Mouse (Mus musculus) bone marrow macrophage, adult 2 months (primary cell): Measurements from ENCODE around the gene Mis18a.

Experiments
- CTCF ChIP-seq: IDR thresholded peaks from 2 replicates; pipeline ENCODE4 v1.5.1; 2012; ENCODE audit warnings: low read depth, mild to moderate bottlenecking, low read length, moderate library complexity
- POLR2A ChIP-seq: IDR thresholded peaks from 2 replicates; pipeline ENCODE4 v1.6.1; 2012; ENCODE audit warnings: mild to moderate bottlenecking, low read depth, low read length, borderline replicate concordance

DNA sequence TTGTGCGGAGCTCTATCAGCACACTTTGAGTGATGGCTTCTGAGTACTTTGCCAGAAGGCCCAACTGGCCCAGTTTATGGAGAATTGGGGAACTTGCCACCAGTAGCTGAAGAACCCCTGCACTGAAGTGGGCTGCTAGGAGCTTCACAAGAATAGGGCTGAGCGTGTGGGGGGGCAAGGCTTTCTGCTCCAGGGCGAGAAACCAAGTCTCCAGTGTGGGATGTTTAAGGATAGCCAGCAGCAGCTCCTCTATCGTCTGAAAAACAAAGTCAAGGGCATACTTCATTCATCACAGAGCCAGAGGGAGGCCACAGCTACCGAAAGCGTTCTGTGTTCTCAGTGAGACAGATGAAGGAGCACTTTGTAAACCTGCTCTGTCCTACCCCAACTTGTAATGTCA, 47.4 kb upstream of the Mis18a start:
- TF ChIP-seq POLR2A: no peak
- no peak for TF ChIP-seq CTCF
